Mouse (Mus musculus) urinary bladder, postnatal 4 days (tissue): ENCODE data around the gene Zfp410.

ENCODE experiments used
- DNase-seq, 2 experiments: peaks; one replicate each; pipeline ENCODE4 v3.0.0; 2021 to 2022; ENCODE audit warnings: low spot score in 2 of 2

Zfp410 gene

GRCm38 (mm10) chr12:84361555-84362489 lies 45.2 kb downstream of the Zfp410 start, which contains the start of the genes Coq6 and Fam161b:
TSS of gene Coq6 (plus strand) at chr12:84361657.
TSS of gene Fam161b (minus strand) at chr12:84361833.
- peak; percentile 88 to 94 for DNase-seq

DNA sequence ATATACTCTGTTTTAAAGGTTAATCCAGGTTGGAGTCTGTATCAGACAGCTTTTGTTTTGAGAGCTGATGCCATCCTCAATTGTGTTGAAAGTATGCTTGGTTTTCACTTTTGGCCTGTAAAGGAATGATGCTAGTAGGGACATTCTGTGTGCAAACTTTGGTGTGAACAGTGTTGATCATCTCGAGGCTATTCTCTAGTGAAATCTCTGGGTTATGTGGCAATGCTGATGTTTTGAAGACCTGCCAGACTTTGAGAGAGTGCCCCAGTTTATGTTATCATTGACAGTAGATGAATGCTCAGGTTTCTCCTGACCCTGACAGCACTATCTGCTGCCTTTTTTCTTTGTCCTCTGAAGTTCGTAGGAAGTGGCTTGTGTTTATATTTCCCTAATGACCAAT lies 46.2 kb downstream of the Zfp410 start:
- no peak for DNase-seq

DNA sequence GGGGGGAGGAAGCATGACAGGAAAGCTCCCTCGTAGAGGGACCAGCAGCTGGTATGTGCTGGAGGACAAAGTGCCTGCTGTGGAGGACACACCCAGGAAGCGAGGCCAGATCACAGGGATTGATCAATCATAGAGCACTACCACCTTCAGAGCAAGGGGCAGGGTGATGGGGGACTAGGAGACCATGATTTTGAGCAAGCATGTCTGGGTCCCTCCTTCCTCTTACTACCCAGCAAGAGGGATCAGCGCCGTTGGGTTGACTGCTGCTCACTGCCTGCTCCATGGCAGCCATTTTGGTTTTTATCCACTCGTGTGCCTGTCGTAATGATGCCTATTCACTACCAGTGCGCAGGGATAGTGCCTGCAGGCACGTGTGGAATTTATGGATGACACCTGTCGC lies 47.6 kb downstream of the Zfp410 start:
- DNase-seq: no peak

GRCm38 (mm10) chr12:84365137-84365536 lies 48.5 kb downstream of the Zfp410 start:
- no peak for DNase-seq

- no peak for DNase-seq
Measured at GRCm38 (mm10) chr12:84366971-84367370, 50.3 kb downstream of the Zfp410 start.

- DNase-seq: no peak
Measured at GRCm38 (mm10) chr12:84371647-84372046, 55.0 kb downstream of the Zfp410 start.

DNA sequence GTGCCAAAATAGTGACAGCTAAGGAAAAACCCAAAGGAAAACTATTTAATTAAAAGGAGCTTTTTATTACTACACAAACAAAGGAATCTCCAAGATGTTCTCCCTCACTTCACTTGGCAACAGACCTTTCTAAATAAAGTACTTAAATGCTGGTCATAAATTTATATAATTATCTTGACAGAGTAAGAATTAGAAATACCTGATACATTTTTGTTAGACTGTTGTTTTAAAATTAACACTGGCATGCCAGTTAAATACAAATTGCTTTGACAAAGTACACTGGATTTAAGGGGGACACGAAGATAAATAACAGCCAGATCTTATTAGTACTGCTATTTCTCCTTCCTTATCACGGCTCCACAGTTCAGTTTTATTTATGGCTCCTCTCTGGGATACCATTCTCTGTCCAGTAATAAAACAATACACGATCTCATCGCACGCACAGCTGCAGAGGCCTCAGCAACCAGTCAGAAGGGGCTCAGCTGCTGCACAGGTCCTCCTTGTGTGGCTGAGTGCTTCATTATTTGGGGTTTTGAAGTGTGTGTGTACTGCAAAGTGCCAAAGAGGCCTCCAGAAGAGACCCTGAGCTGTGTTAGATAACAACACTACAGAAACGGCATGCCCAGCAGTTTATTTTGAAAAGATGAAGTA lies 57.3 kb downstream of the Zfp410 start:
- DNase-seq: no peak

GRCm38 (mm10) chr12:84382369-84382768 lies 65.7 kb downstream of the Zfp410 start:
- DNase-seq: no peak

DNA sequence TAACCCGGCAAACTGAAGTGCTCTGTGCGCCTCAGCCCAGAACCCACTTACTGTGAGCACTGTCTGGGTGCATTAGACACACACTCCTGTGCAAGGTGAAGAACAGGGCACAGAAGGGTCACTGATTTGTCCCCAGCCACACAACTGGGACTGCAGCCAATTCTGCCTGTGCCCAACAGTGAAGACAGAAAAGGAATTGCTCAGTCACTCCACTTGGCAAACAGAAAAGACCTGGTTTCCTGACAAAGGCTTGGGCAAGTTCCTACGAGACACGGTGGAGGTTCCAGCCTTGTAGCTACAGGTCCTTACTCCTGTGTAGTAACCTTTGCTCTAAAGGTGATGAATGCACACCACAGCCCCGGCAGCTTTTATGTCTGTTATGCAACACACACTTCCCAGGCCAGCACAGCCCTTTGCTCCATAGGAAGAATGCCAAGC lies 68.0 kb downstream of the Zfp410 start:
- peak in 1 of 2 experiments; percentile 42 for DNase-seq

DNA sequence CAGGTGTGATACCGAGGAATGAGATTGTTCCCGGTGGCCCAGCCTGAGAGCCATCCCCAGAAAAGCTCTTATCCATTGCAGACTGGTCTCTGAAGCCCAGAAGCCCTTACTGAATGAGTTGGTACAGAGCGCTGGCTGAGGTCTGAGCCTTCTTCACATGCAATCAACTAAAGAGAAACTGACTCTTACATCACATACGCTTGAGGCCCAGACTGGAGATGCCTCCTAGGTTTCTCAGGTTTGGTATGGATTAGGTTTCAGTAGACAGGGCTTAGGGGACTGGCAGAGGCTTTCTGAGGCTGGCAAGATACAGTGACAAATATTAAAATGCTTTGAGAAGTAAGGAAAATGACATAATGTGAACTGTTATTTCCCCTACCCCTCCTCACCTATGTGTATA lies 68.8 kb downstream of the Zfp410 start:
- no peak for DNase-seq

GRCm38 (mm10) chr12:84388097-84388496 lies 71.4 kb downstream of the Zfp410 start:
- no peak for DNase-seq

DNA sequence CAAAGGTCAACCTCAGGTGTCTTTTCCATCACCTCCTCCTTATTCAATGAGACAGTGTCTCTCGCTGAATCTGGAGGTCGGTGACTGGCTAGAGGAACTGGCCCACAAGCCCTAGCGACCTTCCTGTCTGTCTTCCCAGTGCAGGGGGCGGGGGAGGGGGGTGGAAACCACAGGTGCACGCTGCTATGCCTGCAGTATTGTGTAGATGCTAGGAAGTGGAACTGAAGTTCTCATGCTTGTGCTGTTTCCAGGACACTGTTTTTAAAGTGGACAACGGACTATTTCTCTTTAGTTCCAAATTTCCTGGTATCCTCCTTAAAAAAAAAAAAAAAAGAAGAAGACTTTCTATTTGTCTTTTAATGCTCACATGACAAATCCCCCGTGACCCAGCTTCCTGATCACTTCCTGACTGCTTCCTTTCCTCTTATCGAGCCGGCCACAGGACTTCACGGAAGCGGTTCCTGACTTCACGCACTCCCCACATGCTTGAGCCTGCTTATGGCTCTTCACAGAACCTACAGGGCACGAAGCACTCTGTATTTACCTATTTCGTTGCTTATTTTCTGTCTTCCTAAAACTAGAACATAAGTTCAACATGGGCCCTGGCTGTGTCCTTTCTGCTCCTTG lies 72.2 kb downstream of the Zfp410 start:
- no peak for DNase-seq

DNA sequence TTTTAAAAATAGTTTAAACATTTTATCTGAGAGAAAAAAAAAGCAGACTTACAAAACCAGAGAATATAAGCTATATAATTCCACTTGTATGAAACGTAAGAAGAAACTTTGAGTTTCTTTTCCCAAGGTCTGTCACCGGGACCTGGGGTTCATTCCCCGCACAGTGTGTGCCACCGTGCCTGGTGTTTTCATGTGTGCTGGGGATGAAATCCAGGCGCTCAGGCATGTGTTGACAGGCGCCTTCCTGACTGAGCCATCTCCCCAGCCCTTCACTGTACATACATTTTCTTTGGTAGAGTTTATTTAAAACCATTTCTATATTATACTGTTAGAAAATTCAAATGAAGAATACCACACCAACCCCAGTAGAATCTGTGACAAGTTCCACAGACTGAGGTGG lies 73.7 kb downstream of the Zfp410 start:
- DNase-seq: peak in 1 of 2 experiments; percentile 43

GRCm38 (mm10) chr12:84392681-84393080 lies 76.0 kb downstream of the Zfp410 start:
- DNase-seq: peak in 1 of 2 experiments; percentile 16
